Mouse (Mus musculus) heart, postnatal 0 days (tissue): ENCODE data around the gene Gse1. TPM values are rescaled to one million over a fixed set of nuclear protein-coding genes. Genes with fewer than 3 reads are reported as not detected.

Experiments
- ATAC-seq: fragments of 200-750 bp; cut with Nextera tagmentation; 2 replicates; pipeline ENCODE4 v1.8.0; 2017; ENCODE audit warnings: low read depth, moderate number of reproducible peaks, moderate library complexity; ENCODE audit not compliant: insufficient read depth
- DNase-seq: peaks from one replicate; pipeline ENCODE4 v3.0.0-alpha.2; 2016; ENCODE audit warnings: low spot score
- H3K27ac ChIP-seq: fragments of 300-500 bp; sonication (generic); 2 replicates; pipeline ENCODE4 v1.5.1; 2014; ENCODE audit warnings: low read depth, mild to moderate bottlenecking
- H3K27me3 ChIP-seq: fragments of 300-500 bp; sonication (generic); 2 replicates; pipeline ENCODE4 v1.6.1; 2014; ENCODE audit warnings: low read length, mixed read lengths; ENCODE audit not compliant: control insufficient read depth, insufficient read depth
- H3K36me3 ChIP-seq: fragments of 300-500 bp; sonication (generic); replicated peaks from 2 replicates; pipeline ENCODE4 v1.6.1; 2014; ENCODE audit warnings: low read length, mixed read lengths; ENCODE audit not compliant: control insufficient read depth, insufficient read depth
- H3K4me1 ChIP-seq: fragments of 300-500 bp; sonication (generic); 2 replicates; pipeline ENCODE4 v1.6.1; 2014; ENCODE audit warnings: antibody characterized with exemption; ENCODE audit not compliant: control insufficient read depth, insufficient read depth
- H3K4me2 ChIP-seq: fragments of 300-500 bp; sonication (generic); 2 replicates; pipeline ENCODE4 v1.6.1; 2014; ENCODE audit warnings: low read depth, mild to moderate bottlenecking, low read length, moderate library complexity
- H3K4me3 ChIP-seq: fragments of 300-500 bp; sonication (generic); 2 replicates; pipeline ENCODE4 v1.5.1; 2014; ENCODE audit warnings: low read depth, low read length
- H3K9ac ChIP-seq: fragments of 300-500 bp; sonication (generic); replicated peaks from 2 replicates; pipeline ENCODE4 v1.6.1; 2014; ENCODE audit warnings: low read depth, low read length, mixed read lengths
- H3K9me3 ChIP-seq: fragments of 300-500 bp; sonication (generic); replicated peaks from 2 replicates; pipeline ENCODE4 v1.6.1; 2016; ENCODE audit warnings: low read length; ENCODE audit not compliant: control insufficient read depth
- CTCF ChIP-seq: IDR thresholded peaks from 2 replicates; pipeline ENCODE4 v1.5.1; 2016; ENCODE audit warnings: antibody characterized with exemption, control low read depth, low read depth
- EP300 ChIP-seq: IDR thresholded peaks from 2 replicates; pipeline ENCODE4 v1.6.1; 2016; ENCODE audit warnings: antibody characterized with exemption, low read depth
- WGBS: fragments of 180-500 bp; shearing (Covaris S2); extraction: QIAGEN DNeasy Blood & Tissue Kit; methylation state at CpG from one replicate; pipeline ENCODE4 v1.1.7; 2014; 5-methylcytosine and 5-hydroxymethylcytosine counted together
- polyA plus RNA-seq: library from polyadenylated mRNA; unstranded; fragments of >200 nt; fragmentation: Nextera tagmentation; extraction: Ambion mirVana; gene quantifications from 2 replicates; pipeline ENCODE4 v1.2.1, GENCODE M21; 2015
- total RNA-seq: library from RNA; depleted of rRNA; stranded (reverse); fragments of >200 nt; gene quantifications from 2 replicates; pipeline ENCODE4 v1.2.3, GENCODE M21; 2014; ENCODE audit warnings: low replicate concordance

Gene Gse1
- total and polyA plus RNA-seq, 2 experiments from 2014 or later, result 5.4 to 18.7 TPM

DNA sequence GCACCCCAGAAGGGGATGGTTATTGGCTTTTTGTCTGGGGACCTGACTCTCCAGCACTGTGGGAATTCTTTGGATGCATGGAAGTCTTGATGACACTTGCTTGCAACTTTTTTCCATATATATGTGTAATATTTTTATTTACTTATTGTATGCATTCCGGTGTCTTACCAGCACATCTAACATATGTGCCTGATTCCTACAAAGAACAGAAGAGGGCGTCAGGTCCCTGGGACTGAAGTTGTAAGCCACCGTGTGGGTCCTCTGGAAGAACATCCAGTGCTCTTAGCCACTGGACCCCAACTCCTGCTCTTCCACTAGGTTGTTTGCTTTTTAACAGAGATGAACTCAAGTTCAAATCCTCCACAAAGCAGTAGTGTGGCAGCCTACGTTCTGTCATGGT lies 142.2 kb downstream of the Gse1 start:
- H3K4me1 ChIP-seq, result peaks cover 63% of the 10 kb centered on the region
- H3K4me2 ChIP-seq, result no peak overlapping the region
- no peak for TF ChIP-seq EP300
- peak; percentile 34 for TF ChIP-seq CTCF
- H3K4me3 ChIP-seq, result no peak overlapping the region
- H3K27me3 ChIP-seq, result no peaks in the 10 kb centered on the region
- H3K9me3 ChIP-seq, result no peaks in the 10 kb centered on the region
- no peaks in the 10 kb centered on the region for H3K36me3 ChIP-seq
- H3K27ac ChIP-seq, result peak overlapping the region; percentile 52; the same call in 1 of the 2 replicates
- no peak for ATAC-seq
- DNase-seq, result no peak
- 64% methylated on average over 4 of the region's 4 CpGs for WGBS
- H3K9ac ChIP-seq, result no peak overlapping the region

DNA sequence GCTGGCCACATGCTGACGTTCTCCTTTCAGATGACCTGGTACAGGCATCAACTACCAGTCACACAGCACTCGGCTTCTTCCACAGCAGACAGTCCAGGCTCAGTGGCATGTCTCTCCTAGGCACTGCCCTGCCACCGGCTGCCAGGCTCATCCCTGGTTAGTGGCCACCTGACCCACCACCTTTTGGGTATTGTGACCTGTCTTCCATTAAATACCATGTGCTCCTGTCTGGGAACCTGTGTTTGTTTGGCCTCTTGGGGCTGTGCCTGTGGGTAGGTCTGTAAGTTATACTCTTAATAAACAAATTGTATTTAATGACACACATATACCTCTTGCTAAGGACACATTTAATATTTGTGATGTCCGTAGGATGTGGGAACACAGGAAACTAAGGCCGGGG lies 142.9 kb downstream of the Gse1 start:
- H3K4me1 ChIP-seq, result peaks cover 63% of the 10 kb centered on the region
- peak overlapping the region; percentile 52 for H3K27ac ChIP-seq
- no peak overlapping the region for H3K4me2 ChIP-seq
- H3K9me3 ChIP-seq, result no peaks in the 10 kb centered on the region
- no peak for DNase-seq
- TF ChIP-seq EP300 (no peak), CTCF (no peak)
- no peaks in the 10 kb centered on the region for H3K27me3 ChIP-seq
- no peak overlapping the region for H3K9ac ChIP-seq
- no peak for ATAC-seq
- no peaks in the 10 kb centered on the region for H3K36me3 ChIP-seq
- H3K4me3 ChIP-seq, result no peak overlapping the region
- 52% methylated on average over 5 of the region's 5 CpGs for WGBS

DNA sequence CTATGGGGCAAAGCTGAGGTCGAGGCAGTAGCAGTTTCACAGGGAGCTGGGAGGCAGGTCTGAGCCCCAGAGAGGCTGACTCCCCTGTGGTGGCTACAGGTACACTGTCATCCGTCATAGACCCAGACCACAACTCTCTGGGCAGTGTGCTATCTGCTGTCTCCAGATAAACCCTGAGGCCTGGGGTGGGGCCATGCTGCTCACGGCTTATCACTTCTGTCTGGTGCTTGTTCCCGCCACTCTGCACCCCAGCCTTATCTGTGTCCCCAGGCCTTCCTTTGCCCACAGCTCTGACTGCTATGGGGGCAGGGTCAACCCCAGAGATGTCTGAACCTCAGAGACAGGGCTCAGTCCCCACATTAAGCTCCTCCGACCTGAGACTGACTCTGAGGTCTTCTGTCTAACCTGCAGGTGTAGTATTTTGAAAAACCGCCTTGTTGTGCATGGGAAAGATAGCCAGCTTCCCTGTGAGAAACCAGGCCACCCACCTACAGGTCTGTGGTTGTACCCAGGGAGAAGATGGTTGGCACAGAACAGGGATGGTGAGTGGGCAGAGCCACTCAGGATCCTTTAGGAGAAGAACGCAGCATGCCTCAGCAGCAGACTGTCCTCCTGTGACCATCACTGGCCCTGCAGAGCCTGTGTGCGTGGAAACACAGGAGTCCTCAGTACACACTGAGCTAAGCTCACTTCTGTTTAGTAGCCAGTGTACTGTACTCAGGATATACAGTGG lies 143.6 kb downstream of the Gse1 start:
- H3K4me1 ChIP-seq, result peaks cover 69% of the 10 kb centered on the region
- no peak overlapping the region for H3K4me2 ChIP-seq
- WGBS, result 29% methylated on average over 8 of the region's 8 CpGs
- TF ChIP-seq EP300 (no peak), CTCF (no peak)
- ATAC-seq, result no peak
- no peaks in the 10 kb centered on the region for H3K36me3 ChIP-seq
- no peak overlapping the region for H3K9ac ChIP-seq
- no peaks in the 10 kb centered on the region for H3K27me3 ChIP-seq
- H3K9me3 ChIP-seq, result no peaks in the 10 kb centered on the region
- H3K27ac ChIP-seq, result peak overlapping the region; percentile 52
- DNase-seq, result no peak
- no peak overlapping the region for H3K4me3 ChIP-seq

DNA sequence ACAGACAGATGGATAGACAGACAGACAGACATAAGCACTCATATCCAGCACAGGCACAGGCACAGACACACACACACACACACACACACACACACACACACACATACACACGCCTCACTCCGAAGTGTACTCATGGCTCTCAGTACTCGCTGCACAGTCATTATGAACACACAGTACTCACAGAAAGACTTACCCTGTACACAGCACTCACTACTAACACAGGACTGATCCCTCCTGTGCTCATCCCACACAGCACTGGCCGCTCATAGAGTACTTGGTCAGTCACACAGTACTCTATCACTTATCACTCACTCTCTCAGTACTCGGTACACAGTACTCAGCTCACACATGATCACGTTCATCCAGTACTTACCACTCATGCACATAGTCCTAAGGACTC lies 144.4 kb downstream of the Gse1 start:
- DNase-seq (no peak), ATAC-seq (no peak)
- Histone ChIP-seq H3K4me3 (no peak overlapping the region), H3K27ac (no peak overlapping the region), H3K27me3 (no peaks in the 10 kb centered on the region), H3K36me3 (no peaks in the 10 kb centered on the region), H3K4me1 (peaks cover 73% of the 10 kb centered on the region), H3K9ac (no peak overlapping the region), H3K9me3 (no peaks in the 10 kb centered on the region), H3K4me2 (no peak overlapping the region)
- 89% methylated on average over 6 of the region's 6 CpGs for WGBS
- no peak for TF ChIP-seq CTCF

DNA sequence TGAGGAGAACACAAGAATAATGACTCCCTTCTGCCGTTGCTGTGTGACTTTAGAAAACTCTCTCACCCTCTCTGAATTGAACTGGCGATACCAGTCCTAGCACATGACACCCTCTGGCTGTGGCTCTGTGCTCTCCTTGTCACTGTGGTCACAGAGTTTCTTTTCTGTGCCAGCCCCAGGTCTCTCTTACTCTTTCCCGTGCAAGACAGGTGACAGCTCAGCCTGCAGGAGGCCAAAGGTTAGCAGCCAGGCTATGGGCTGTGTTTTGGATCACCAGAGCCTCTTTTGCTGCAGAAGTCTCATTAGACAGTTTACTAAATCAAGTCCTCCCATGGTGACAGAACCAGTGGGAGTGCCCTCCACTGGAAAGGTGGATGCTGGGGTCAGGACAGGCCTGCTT lies 145.4 kb downstream of the Gse1 start:
- DNase-seq (no peak), ATAC-seq (no peak)
- WGBS, result 76% methylated on average over 3 of the region's 3 CpGs
- Histone ChIP-seq H3K9ac (no peak overlapping the region), H3K36me3 (no peaks in the 10 kb centered on the region), H3K4me1 (peaks cover 75% of the 10 kb centered on the region), H3K4me3 (no peak overlapping the region), H3K4me2 (no peak overlapping the region), H3K9me3 (no peaks in the 10 kb centered on the region), H3K27me3 (no peaks in the 10 kb centered on the region), H3K27ac (no peak overlapping the region)
- TF ChIP-seq CTCF (no peak), EP300 (no peak)

DNA sequence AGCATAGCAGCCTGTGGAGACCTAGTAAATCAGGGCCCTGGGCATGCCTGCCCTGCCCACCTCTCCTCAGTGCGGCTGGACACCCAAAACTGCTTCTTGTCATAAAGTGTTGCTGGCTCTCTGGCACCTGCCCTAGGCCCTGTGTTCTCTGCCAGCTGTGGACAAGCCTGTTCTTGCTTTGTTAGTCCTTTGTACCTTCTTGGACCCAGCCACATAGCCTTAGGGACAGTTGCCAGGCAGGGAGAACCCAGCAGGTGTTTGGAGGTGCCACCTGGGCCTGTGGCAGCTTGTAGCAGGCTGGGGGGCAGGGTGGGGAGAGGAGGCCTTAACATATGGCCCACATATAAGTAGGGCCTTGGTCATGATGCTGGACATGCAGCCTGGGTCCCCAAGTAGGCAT lies 145.8 kb downstream of the Gse1 start:
- no peaks in the 10 kb centered on the region for H3K36me3 ChIP-seq
- WGBS, result 56% methylated on average over 1 of the region's 1 CpGs
- TF ChIP-seq EP300, result no peak
- TF ChIP-seq CTCF, result no peak
- no peak overlapping the region for H3K27ac ChIP-seq
- ATAC-seq, result no peak
- no peak overlapping the region for H3K4me3 ChIP-seq
- H3K9ac ChIP-seq, result no peak overlapping the region
- peaks cover 78% of the 10 kb centered on the region for H3K4me1 ChIP-seq
- no peaks in the 10 kb centered on the region for H3K27me3 ChIP-seq
- DNase-seq, result no peak
- no peak overlapping the region for H3K4me2 ChIP-seq
- H3K9me3 ChIP-seq, result no peaks in the 10 kb centered on the region
